Mouse (Mus musculus): ENCODE data around the gene Zfp1.

The Zfp1 gene

DNA sequence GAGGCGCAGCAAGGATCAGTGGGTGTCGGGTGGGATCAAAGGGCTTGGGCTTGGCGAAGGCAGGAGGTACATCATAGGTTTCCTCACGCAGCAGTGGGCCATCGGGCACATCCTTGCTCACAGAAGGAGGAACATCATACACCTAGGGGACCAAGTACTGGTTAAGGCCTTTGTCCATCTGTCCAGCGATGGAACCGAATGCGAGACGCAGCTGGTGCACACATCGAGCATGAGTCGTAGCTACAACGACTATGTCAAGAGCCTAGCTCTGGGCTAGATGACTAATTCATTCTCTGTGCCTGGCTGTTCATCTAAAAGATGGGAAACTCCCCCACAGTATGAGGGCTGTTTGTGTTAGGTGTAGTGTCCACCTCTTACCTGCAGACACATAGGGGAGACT is 71.1 kb downstream of the Zfp1 start:
- DNase-seq, result peak in 1 of 2 experiments; percentile 4

DNA sequence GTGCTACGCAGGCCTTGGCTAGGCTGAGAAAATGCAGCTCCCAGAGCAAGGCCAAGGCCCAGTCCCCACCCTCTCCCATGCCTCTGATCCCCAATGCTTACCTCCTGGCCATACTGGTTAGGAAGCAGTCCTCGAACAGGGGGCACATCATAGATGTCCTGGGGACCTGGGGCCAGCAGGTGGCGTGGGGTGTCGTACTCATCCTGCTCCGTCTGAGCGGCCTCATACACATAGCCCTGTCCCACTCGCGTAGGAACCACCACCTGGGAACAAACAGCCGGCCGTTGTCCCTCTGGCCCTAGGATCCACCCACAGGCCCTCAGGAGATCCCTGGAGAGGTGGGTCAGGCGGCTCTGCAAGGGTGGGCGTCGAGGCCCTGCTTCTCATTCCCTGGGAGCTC is 72.3 kb downstream of the Zfp1 start:
- peak in 1 of 2 experiments; percentile 26 for DNase-seq

DNA sequence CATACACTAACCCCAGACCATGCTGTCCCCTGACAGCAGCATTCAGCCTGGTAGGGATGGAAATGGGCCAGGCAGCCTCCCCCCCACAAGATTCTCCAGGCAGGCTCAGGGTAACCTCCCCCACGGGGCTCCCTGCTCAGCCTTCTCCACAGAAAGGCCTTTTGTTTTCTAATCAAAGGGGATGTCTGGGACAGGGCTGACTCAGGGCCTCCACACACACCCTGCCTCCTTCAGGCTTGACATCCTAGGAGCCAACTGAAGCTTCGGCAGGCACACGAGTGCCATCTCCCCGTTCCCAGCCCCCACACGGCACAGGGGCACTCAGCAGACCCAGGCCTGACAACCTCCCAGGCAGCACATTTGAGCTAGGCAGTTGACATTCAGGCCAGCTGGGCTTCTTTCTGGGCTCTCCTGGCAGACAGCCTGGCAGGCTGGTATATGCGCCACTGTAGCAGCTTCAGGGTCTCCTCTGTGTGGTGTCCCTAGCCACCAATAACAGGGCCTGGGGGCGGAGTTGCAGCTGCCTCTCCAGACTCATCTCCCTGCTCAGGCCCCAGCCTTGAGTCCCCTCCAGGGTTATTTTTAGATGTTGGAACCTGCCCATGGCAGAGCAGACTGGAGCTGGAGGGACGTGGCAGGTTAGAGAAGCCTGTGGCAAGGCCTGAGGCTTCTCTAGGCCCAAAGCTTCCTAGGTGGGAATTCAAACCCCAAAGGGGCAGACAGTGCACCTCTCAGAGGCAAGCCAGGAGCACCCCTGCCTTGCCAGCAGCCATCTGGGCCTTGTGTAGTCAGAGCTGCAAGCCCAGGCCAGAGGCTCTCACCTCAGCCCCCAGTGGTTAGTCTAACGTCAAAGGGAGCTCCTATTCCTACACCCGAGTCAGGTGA is 73.6 kb downstream of the Zfp1 start:
- DNase-seq, result peak; percentile 59 to 84

DNA sequence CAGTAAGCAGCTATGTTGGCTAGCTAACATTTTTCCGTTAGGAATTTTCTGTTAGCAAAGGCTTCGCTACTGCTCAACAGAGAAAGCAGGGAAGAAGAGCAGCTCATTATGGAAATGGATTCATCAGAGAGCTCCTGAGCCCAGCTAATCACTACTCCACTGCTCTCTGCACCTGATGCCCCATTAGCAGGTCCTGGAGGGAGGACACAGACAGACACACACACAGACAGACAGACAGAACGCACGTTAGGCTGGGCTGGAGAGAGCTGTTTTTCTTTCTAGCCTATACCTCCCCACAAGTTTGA is 74.2 kb downstream of the Zfp1 start:
- DNase-seq, result peak in 1 of 2 experiments; percentile 5

DNA sequence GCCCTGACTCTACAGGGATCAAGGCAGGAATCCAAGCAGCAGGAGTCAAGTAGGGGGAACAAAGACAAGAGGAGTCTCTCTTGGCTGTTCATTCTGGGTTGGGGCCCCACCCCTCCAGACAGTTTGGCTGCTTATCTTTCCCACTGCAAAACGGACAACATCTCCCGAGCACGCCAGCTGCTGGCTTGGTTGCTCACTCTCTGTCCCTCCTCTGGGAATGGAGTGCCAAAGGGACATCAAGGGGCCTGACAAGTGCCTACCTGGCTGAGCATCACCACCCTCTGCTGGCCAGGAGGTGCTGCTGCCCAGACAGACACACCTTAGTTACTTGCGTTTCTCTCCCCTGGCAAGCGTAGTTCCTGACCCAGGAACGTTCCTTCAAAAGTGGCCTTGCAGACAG is 74.7 kb downstream of the Zfp1 start:
- DNase-seq, result peak; percentile 52 to 73

DNA sequence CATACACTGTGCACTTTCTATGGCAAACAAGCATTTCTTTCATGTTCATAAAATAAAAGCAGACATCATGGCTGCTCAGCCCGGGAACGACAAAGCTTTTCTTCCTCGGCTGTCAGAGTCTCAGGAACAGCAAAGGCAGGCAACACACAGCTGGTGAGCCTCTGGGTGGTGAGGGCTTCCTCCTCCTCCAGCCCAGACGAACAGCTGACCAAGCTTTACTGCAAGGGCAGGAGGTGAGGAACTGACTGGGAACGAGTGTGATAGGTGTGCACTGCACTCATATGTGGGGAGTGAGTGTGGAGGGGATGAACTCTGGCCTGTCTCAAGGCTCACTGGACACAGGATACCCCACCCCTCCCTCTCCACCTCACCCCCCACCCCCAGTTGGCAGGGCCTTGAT is 75.7 kb downstream of the Zfp1 start:
- DNase-seq, result peak in 1 of 2 experiments; percentile 21

DNA sequence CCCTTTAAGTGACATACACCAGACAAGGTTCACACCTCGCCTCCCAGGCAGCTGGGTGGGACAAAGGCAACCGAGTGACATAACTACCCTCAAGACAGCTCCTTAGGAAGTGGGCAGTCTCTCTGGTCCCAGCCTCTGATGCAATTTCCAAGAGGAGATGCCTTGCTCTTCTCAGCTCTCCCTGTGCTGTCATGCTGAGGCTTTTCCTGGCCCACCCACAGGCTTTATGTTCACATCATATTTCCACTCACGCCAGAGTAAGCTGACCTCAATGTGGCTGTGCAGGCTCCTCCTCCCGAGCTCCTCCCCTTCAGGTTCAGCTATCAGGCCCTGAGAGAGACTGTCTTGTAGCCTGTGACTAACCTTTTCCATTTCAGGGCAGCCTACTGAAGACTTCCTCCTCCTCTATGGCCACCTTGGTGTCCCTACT is 76.9 kb downstream of the Zfp1 start:
- peak; percentile 42 to 65 for DNase-seq

Data from lung, postnatal 4 days (tissue).